Mouse (Mus musculus) kidney, postnatal 25 days (tissue): ENCODE results near the gene Arhgef19.

Experiments used
- DNase-seq, 2 experiments: peaks; one replicate each; pipeline ENCODE4 v3.0.0; 2021; ENCODE audit warnings: mixed read lengths in 2 of 2

Gene Arhgef19

DNA sequence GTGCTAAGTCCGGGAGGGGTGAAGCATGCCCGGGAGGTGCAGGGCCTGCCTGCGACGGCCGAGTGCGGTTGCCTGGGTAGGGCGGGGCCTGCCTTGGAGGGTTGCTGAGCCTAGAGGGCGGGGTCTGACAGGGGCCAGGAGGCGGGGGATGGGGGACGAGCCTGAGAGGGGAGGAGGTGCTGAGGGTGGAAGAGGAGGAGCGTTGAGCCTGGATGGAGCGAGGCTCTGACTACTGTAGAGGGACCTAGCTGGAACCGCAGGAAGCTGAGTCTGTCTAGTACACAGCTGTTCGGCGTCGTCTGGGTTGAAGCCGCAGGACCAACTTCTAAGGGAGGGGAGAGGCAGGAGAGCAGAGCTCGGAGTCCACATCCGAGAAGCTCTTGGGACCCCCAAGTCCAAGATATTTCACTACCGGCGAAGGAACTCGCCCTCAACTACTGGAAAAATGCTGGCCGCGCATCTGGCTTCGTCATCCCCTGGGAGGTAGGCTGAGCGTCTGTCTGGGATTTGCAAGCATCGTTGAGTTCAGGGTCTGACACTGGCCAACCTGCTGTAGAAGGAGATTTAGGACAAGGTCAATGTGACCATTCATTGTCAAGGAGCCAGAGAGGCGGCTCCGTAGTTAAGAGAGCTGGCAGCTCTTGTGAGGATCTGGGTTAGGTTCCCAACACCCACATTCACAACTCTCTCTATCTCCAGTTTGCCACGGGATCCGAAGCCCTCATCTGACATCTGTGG is at the start of gene Arhgef19:
Arhgef19 (plus strand) TSS at position 112 of the 738 bp plus-strand sequence.
- DNase-seq, result peak; percentile 93 to 97

DNA sequence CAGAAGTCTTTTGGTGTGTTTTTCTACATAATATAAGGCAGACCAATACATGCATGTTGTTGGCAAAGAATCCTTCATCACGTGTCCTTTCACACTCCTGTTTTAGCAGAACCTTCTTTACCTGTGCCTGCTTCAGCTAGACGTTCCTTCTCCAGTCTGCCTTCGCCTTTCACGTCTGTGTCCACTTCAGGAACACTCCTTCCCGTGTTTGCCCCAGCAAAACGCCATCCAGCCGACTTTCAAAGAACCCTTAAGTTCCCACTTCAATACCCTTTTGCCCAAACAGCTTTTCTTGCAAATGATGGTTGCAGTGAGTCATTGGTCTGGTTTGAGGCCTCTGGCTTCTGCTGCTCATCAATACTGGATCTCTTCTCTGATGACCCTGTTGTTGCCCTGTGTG is 48.0 kb upstream of the Arhgef19 start:
- no peak for DNase-seq

DNA sequence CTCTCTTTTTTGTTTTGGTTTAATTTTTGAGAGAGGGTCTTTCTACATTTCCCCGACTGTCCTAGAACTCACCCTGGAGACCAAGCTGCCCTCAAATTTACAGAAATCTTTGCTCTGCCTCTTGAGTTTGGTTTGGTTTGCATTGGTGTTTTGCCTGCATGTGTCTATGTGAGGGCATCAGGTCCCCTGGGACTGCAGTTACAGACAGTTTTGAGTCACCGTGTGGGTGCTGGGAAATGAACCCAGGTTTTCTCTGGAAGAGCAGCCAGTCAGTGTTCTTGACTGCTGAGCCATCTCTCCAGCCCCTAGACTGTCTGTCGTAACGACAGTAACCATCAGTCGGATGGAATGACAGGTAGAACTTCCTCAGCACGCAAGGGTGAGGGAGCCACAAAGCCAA is 44.7 kb upstream of the Arhgef19 start:
- no peak for DNase-seq

DNA sequence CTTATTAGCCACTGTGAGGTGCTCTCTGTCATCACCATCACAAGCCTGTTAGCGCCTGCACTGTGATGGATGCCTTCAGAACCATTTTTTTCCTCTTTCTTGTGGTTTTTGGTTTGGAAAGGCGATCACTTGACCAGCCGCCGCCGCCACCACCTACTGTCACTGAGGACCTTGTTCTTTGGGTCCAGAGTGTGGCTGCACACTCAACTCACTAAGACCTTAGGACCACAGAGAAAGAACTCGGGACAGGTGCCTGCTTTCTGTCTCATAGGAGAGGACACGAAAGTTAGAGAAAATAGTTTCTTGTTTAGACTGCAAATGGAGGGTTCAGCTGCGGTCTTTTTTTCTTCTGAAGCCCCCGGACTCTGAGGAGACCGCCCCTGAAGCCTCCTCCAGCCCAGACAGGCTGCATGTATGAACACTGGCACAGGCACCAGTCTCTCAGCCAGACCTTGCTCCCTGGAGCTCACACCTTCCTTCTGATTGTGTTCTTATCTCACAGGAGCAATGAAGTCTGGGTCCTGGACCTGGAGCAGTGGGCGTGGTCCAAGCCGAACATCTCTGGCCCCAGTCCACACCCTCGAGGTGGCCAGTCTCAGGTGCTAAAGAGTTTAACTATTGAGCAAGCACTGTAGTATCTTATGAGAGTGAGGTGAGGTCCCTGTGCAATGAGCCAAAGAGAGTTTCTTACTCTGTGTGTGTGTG is 42.2 kb upstream of the Arhgef19 start:
- no peak for DNase-seq

DNA sequence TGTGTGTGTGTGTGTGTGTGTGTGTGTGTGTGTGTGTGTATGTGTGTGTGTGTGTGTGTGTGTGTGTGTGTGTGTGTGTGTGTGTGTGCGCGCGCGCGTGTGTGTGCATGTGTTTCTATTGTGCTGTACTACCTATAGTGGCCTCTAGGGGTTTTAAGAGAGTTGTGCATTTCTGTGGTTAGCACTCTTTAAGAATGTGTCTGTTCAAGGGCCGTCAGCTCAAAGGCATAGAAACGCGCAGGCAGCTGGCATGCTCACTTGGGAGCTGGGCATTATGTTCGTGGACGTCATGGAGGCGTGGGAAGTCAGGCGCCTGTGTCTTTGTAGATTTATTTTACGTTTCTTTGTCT is 41.6 kb upstream of the Arhgef19 start:
- no peak for DNase-seq

DNA sequence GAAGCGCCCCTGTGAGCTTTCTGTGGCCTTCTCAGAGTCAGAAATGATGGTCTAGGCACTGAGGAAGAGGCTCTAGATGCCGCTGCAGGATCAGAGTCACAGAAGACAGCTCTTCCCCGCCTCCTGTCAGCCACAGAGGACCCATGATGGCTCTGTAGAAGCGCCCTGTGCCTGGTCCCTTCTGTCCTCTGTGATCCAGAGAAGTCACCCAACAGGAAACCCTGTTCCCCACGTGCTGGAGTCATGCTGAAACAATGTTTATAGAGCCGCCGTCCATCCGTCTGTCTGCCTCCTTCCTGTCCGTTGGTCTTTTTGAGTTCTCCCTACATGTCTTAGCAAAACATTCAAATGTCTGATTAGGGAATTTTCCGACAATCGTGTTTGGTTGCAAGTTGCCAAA is 38.4 kb upstream of the Arhgef19 start:
- peak; percentile 21 to 49 for DNase-seq

DNA sequence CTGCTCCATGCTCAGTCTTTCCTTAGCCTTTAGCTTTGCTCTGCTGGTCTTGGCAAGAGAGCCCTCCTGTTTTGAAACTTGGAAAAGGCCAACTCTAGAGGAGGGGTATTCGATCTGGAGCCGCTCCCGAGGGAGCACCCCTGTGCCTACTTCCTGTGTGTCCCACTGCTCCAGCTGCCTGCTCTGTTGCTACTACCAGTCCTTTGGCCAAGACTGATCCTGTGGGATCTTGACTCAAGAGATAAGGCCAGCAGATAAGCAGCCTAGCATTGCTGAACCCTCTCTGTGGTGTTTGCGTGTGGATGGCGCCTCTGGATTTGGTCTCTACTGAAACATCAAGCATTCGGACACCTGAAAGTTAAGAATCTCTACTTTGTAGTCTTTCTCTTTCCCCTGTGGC is 37.1 kb upstream of the Arhgef19 start:
- peak in 1 of 2 experiments; percentile 35 for DNase-seq

DNA sequence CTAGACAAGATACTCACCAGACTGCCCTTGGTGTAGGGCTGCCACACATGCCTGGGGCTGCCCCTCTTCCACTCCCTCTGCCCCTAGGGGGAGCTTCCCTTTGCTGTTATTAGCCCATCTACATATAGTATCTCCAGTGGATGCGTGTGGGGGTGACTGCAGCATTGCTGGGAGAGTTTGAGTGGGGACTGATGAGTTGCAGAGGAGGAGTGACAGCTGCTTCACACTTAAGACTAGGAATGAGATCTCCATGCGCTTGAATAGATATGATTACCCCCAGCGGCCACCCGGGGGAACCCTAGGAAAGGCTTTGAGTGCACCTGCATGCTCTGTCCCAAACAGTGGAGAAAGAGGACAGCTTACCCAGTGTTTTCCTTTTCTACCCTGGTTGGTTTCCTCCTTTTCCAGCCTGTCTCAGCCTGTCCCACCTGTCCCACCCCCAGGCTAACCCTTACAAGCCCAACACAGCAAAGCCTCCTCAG is 34.7 kb upstream of the Arhgef19 start:
- peak; percentile 37 to 38 for DNase-seq

DNA sequence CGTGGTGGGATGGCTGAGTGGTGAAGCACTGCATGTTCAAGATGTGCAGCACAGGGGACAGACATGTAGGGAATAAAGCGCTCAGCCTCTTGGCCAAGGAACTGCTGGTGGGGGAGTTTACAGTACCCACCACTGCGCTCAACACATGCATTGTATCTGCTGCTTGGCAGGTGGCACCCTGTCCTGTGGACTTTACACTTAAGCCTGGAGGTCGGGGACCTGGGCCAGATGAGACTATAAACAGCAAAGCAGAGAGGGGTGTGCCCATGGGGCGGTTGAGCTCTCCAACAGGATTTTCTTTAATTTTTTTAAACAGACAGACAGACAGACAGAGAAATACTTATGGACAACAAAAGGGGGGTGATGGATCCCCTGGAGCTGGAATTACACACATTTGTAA is 32.2 kb upstream of the Arhgef19 start:
- peak; percentile 51 to 65 for DNase-seq

DNA sequence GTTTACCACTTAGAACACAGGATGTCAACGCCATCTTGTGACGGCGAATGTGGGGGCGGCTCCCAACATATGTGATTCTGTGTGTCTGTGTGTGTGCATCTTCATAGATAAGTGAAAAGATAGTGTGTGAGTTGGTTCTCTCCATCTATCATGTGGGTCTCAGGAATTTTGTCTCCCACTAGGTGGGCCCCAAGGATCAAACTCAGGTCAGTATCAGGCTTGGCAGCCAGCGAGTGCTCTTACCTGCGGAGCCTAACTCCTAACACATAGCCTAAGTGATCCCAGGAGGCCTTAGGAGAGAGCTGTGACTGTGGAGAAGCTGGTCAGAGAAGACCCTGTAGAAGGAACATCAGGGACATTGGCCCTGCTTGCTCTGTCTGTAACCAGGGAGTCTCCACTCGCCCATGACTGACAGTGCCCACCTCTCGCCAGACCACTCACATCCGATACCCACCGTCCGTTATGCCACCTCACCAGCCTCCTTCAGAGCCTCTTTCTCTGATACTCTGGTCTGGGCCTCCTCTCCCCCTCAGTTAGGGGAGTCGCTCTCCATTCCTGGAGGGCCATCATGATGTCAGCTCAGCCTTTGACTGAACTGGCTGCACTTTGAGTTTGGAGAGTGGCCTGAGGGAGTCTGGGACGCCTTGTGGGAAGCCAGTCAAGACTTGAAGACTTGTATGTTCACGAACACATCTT is 28.6 kb upstream of the Arhgef19 start:
- no peak for DNase-seq

DNA sequence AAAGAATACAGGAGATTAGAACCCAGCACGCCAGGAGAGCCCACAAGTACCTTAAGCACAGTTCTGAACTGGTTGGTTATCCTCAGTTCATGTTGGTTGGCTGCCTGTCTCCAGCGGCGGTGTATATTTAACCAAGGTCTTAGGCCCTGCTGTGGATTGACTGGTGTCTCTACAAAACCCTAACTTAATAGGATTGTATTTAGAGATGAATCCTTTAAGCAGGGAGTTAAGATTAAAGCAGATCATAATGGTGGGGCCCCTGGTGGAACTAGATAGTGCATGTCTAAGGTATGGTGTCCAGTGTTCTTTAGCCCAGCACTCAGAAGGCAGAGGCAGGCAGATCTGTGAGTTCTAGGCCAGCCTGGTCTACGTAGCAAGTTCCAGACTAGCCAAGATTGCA is 27.7 kb upstream of the Arhgef19 start:
- no peak for DNase-seq

DNA sequence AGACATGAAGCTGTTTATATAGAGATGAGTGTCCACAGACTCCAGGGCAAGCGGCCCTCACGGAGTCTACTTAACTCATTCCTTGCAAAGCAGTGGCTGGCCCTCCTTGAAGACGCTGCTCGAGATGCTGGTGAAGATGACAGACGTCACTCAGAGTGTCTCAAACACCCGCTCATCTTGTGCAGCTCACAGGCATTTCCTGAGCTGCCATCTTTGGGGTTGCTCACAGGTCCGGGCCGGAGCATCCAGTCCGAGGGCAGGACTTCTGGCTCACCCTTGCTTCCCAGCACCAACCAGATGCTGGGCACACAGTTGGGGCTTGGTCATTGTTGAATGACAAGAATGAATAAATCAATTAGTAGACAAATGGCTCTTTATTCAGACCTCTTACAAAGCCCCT is 26.4 kb upstream of the Arhgef19 start:
- peak in 1 of 2 experiments; percentile 33 for DNase-seq

DNA sequence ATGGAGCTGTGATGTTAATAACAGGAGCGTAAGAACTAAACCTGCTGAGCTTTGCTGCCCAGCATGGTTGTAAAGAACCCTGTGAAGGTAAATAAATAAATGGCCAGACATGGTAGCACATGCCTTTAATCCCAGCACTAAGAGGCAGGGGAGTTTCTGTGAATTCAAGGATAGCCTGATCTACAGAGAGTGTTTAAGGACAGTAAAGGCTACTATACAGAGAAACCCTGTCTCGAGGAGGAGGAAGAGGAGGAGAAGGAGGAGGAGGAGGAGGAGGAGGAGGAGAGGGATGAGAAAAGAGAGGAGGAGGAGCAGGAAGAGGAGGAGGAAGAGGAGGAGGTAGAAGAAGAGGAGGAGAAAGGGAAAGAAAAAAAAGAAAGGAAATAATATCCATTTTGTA is 26.0 kb upstream of the Arhgef19 start:
- DNase-seq, result no peak

DNA sequence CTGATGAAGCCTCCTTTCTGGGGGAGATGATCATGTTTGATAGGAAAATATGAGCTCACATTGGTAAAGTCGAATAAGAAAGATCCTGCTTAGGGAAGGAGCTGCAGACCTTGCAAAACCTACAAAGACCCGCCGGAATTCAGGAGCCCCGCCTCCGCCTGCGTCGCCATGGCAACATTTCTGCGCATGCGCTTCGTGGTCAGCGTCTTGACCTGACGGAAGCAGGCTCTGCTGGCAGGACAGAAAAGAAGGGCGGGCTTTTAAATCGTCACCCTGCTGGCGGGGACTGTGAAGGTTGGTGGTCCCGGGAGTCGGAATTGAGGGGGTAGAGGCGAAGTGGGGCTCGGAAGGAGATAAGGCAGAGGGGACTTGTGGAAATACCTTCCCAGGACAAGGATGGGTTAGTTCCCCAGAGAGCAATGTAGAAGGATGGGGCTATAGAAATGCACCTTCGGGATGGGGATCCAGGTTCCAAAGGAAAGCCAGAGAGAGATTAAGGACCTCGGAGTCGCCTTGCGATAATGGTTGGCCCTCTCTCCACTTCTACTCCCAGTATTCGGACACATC is 25.4 kb upstream of the Arhgef19 start, which contains the start of gene Rsg1:
Rsg1 (plus strand) TSS at position 187 of the 567 bp plus-strand sequence.
- DNase-seq, result peak; percentile 95 to 96

DNA sequence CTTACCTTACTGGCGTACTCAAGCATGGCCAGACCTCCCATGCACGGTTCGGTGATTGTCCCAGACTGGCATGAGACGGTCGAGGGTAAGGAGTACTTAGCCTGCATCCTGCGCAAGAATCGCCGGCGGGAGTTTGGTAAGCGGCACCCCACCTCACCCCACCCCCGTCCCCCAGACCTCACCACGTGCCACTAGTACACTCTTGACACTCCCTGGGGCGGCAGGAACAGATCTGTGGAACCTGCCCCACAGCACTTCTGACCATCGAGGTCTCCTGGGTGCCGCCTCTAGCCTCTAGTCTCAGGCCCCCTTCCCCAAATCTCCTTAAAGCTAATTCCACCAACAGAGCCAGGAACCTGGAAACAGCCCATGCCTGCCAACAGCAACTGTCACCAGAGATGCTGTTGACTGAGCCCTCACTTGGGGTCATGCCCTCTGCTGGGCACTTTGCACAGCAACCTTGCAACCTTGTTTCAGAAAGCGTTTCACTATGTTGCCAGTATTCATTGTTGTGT is 24.9 kb upstream of the Arhgef19 start:
- peak; percentile 27 to 38 for DNase-seq

DNA sequence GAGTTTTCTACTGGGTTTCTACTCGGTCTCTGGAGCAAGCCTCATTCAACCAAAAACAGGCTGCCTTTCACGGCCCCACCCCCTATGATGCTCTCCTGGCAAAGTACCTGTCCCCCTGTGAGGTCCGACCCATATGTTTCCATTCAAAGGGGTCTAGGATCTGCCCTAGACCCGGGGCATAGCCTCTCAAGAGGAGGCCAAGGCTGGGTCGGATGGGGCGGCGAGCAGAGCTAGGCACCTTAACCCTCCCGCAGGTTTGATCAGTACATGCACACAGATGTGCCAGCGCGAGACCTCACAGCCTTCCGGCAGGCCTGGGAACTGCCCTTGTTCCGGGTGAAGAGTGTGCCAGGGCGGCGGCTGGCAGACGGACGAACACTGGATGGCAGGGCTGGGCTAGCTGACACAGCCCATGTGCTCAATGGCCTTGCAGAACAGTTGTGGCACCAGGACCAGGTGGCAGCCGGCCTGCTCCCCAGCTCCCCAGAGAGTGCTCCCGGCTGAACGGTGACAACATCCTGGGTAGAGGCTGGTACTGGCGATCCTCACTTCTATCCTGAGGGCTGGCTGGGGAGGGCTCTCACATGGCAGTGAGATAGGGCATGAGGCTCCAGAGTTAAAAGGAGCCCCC is 19.6 kb upstream of the Arhgef19 start:
- DNase-seq, result peak in 1 of 2 experiments; percentile 41

DNA sequence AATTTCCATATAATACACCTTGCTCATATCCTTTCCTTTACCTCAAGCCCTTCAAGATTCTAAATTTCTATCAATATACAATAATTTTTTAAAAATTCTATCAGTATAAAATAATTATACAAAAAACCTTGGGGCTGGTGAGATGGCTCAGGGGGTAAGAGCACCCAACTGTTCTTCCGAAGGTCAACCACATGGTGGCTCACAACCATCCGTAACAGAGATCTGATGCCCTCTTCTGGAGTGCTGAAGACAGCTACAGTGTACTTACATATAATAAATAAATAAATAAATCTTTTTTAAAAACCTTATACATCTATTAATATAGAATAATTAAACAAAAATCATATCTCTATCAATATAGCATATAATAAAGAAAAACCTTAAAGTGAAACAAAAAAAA is 17.5 kb upstream of the Arhgef19 start:
- DNase-seq, result peak in 1 of 2 experiments; percentile 8

DNA sequence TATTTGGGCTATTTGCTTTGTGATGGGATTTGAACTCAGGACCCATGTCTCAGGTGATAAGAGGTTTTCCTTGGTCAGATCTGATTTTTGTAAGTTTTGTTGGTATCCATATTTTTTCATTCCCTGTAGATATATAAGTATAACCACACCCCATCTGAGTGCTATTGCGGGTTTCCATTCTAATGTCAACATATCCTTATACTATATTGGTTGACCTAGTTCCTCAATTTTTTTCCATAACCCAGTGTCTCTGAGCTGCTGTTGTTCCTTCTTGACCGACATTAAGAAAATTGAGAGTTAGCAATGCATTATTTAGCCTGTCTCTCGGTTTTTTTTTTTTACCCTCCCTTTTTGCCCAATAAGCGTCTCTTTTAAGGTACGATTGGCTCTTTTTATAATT is 16.5 kb upstream of the Arhgef19 start:
- no peak for DNase-seq

DNA sequence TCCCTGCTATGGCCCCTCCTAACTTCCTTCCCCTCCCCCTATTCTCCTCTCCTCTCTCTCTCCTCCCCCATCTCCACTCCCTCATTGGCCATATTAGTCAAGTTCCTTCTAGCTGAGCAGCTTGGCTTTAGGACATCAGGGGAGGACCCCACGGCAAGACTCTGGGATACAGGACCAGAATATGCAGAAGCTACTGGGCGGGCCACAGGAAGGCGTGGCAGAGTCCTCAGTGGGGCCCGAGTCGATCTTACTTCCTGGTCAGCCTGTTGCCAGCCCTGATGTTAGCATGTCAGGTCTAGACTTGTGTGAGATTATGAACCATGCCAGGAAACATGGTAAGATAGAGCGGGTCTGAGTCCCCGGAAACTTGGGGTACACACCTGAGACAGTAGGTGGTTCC is 10.6 kb upstream of the Arhgef19 start:
- DNase-seq, result peak in 1 of 2 experiments; percentile 2

DNA sequence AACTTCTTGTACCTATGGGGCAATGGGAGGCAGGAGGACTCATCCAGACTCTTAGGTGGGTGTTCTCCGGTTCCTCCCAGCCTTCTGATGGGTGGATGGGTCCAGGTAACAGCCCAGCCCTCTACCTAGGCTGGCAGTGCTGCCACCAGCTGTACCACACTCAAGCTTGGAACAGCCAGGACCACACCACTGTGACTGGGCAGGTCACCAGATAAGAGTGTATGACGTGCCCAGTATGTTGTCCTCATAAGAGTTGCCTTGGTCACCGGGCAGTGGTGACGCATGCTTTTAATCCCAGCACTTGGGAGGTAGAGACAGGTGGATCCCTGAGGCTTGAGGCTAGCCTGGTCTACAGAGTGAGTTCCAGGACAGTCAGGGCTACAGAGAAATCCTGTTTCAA is 6.1 kb upstream of the Arhgef19 start:
- peak in 1 of 2 experiments; percentile 22 for DNase-seq

DNA sequence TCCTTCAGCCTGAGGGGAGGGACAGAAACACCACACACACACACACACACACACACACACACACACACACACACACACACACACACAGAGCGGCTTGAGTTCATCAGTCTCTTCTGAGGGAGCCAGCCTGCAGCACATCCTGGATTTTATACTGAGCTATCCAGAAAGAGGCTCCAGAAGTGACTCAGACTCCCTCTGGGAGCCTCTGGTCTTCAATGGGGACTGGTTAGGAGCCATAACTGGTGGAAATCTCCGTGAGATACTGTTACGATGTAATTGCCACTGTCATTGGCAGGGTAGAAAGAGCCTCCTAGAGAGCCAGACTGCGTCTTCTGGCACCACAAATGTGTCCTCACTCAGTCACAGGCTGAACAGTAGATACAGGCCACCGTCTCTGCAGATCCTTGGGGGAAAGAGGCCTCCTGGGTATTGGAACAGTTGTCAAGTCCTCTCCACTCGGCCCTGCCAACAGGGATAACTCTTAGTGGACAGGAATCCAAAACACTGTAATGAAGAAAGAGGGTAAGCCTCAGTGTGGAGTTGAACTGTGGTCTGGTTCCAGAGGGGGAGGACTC is 3.7 kb upstream of the Arhgef19 start:
- no peak for DNase-seq

DNA sequence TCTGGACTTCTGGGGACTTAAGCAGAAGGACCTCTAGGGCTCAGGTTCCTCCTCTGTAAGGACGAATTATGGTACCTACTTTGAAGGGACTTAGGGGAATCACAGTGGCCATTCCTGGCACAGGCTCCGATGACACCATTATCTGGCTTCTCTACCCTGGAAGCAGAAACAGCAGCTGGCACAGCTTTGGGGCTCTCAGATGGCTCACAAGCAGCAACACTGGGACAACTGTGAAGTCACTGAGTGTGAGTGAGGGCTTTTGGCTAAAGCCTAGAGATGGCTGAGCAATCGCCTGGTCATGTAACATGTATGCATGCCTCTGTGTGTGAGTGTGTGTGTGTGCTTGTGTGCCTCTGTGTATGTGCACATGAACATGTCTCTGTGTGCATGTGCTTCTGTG is 2.4 kb upstream of the Arhgef19 start:
- DNase-seq, result peak in 1 of 2 experiments; percentile 20
